Mouse (Mus musculus) mesoderm, embryonic 11.5 days (tissue): ENCODE data around the gene Cenpn.

Source experiments
- DNase-seq: peaks from one replicate; pipeline ENCODE4 v3.0.0-alpha.2; 2012; ENCODE audit warnings: low read depth, low spot score

The Cenpn gene

GRCm38 (mm10) chr8:116921337-116922059 lies at the start of gene Cenpn, which contains the start of gene Cmc2:
Gene Cenpn, plus strand, starts transcription at chr8:116921730.
Gene Cmc2, minus strand, starts transcription at chr8:116921455.
- DNase-seq: peak; percentile 98

GRCm38 (mm10) chr8:116872761-116873342 lies 48.7 kb upstream of the Cenpn start:
- DNase-seq: peak; percentile 27

- DNase-seq: no peak
Observed at GRCm38 (mm10) chr8:116873586-116873985, 47.9 kb upstream of the Cenpn start.

- no peak for DNase-seq
Observed at GRCm38 (mm10) chr8:116873986-116874385, 47.5 kb upstream of the Cenpn start.

- no peak for DNase-seq
Observed at GRCm38 (mm10) chr8:116875798-116876450, 45.6 kb upstream of the Cenpn start.

GRCm38 (mm10) chr8:116881396-116881795 lies 40.1 kb upstream of the Cenpn start:
- DNase-seq: no peak

- DNase-seq: no peak
Observed at GRCm38 (mm10) chr8:116887813-116888212, 33.7 kb upstream of the Cenpn start.

GRCm38 (mm10) chr8:116891446-116891845 lies 30.1 kb upstream of the Cenpn start:
- DNase-seq: no peak

GRCm38 (mm10) chr8:116892130-116892529 lies 29.4 kb upstream of the Cenpn start:
- DNase-seq: no peak

- DNase-seq: no peak
Observed at GRCm38 (mm10) chr8:116892636-116893035, 28.9 kb upstream of the Cenpn start.

GRCm38 (mm10) chr8:116893938-116894337 lies 27.6 kb upstream of the Cenpn start:
- DNase-seq: no peak

- DNase-seq: no peak
Observed at GRCm38 (mm10) chr8:116895521-116895920, 26.0 kb upstream of the Cenpn start.

GRCm38 (mm10) chr8:116904736-116905135 lies 16.8 kb upstream of the Cenpn start:
- DNase-seq: no peak

GRCm38 (mm10) chr8:116905252-116905651 lies 16.3 kb upstream of the Cenpn start:
- no peak for DNase-seq

- no peak for DNase-seq
Observed at GRCm38 (mm10) chr8:116905836-116906235, 15.7 kb upstream of the Cenpn start.

GRCm38 (mm10) chr8:116921005-116921336 lies 559 bp upstream of the Cenpn start:
- no peak for DNase-seq

GRCm38 (mm10) chr8:116922060-116922757 lies 679 bp downstream of the Cenpn start:
- no peak for DNase-seq

- DNase-seq: no peak
Observed at GRCm38 (mm10) chr8:116923526-116923925, 2.0 kb downstream of the Cenpn start.

GRCm38 (mm10) chr8:116927880-116928279 lies 6.3 kb downstream of the Cenpn start:
- DNase-seq: peak; percentile 34

GRCm38 (mm10) chr8:116928588-116928987 lies 7.1 kb downstream of the Cenpn start:
- no peak for DNase-seq

GRCm38 (mm10) chr8:116934976-116935375 lies 13.4 kb downstream of the Cenpn start:
- no peak for DNase-seq

GRCm38 (mm10) chr8:116935506-116935905 lies 14.0 kb downstream of the Cenpn start:
- DNase-seq: no peak
